8 mouse cellular contexts compared by ENCODE assay signal in genomic region chr13:44786291-44786690, GRCm38 (mm10). TPM values are rescaled to one million over a fixed set of nuclear protein-coding genes. Genes with fewer than 3 reads are reported as not detected.
DNase-seq lines count a peak whose midpoint lies in the region; ATAC-seq and TF ChIP-seq lines count a peak whose summit lies in the region.

No protein-coding gene starts in this region.

- 23% methylated on average over 4 of the region's 4 CpGs for WGBS in heart, adult 2 months
- 33% methylated on average over 4 of the region's 4 CpGs for WGBS in heart, embryonic 11.5 days (ENCODE audit: insufficient replicate concordance)
- 26% methylated on average over 4 of the region's 4 CpGs for WGBS in heart, postnatal 0 days

- no peak overlapping the region for H3K9ac ChIP-seq in heart, adult 2 months (ENCODE audit: low read depth, low read length)
- no peak overlapping the region for H3K9ac ChIP-seq in heart, embryonic 11.5 days (ENCODE audit: low read depth, low read length)
- no peak overlapping the region for H3K9ac ChIP-seq in ES-E14 (ENCODE audit: insufficient read depth, low read depth, low read length, poor library complexity, severe bottlenecking)
- H3K9ac ChIP-seq in heart, postnatal 0 days (replicated peaks; ENCODE audit: low read depth, low read length), result no peak overlapping the region

- no peak overlapping the region for H3K4me3 ChIP-seq in heart, adult 2 months
- H3K4me3 ChIP-seq in heart, embryonic 11.5 days (ENCODE audit: low read depth, low read length), result no peak overlapping the region
- no peak overlapping the region for H3K4me3 ChIP-seq in ES-E14 (ENCODE audit: insufficient read depth in 1 of 2, low read depth in 1 of 2, low read length in 2 of 2, poor library complexity in 1 of 2, severe bottlenecking in 1 of 2)
- H3K4me3 ChIP-seq in heart, postnatal 0 days (ENCODE audit: low read depth, low read length), result no peak overlapping the region

- H3K4me1 ChIP-seq in heart, adult 2 months (ENCODE audit: control insufficient read depth, insufficient read depth, low read length), result peaks cover 9% of the 10 kb centered on the region
- H3K4me1 ChIP-seq in heart, embryonic 11.5 days (ENCODE audit: control insufficient read depth, insufficient read depth, low read length), result peaks cover 23% of the 10 kb centered on the region
- peaks cover 8 to 9% of the 10 kb centered on the region in 2 experiments; a peak in 2 of 4 replicates for H3K4me1 ChIP-seq in ES-E14 (ENCODE audit: control insufficient read depth in 2 of 2, insufficient read depth in 2 of 2, low read length in 2 of 2, poor library complexity in 1 of 2)
- peaks cover 29% of the 10 kb centered on the region for H3K4me1 ChIP-seq in heart, postnatal 0 days (ENCODE audit: control insufficient read depth, insufficient read depth)

- TF ChIP-seq EP300 in heart, adult 2 months (IDR thresholded peaks at IDR 0.05; ENCODE audit: insufficient read depth, low read depth, low read length), result 0 out of 2 replicates have a peak, but pooled peaks have one; percentile 56
- TF ChIP-seq EP300 in heart, postnatal 0 days (IDR thresholded peaks at IDR 0.05; ENCODE audit: low read depth), result no peak

- TF ChIP-seq CTCF in heart, adult 2 months (IDR thresholded peaks at IDR 0.05), result peak; percentile 86
- peak; percentile 72 for TF ChIP-seq CTCF in heart, postnatal 0 days (IDR thresholded peaks at IDR 0.05; ENCODE audit: low read depth)

- no peak overlapping the region for H3K27ac ChIP-seq in heart, adult 2 months
- H3K27ac ChIP-seq in heart, embryonic 11.5 days (ENCODE audit: low read depth, low read length), result no peak overlapping the region
- H3K27ac ChIP-seq in ES-E14 (ENCODE audit: insufficient read depth, low read depth, low read length, poor library complexity, severe bottlenecking), result no peak overlapping the region
- H3K27ac ChIP-seq in heart, postnatal 0 days (ENCODE audit: low read depth), result no peak overlapping the region

- no peak overlapping the region for H3K4me2 ChIP-seq in heart, embryonic 11.5 days
- H3K4me2 ChIP-seq in heart, postnatal 0 days (ENCODE audit: low read depth, low read length), result no peak overlapping the region

- no peaks in the 10 kb centered on the region for H3K9me3 ChIP-seq in heart, embryonic 11.5 days (replicated peaks; ENCODE audit: control insufficient read depth, low read length)
- no peaks in the 10 kb centered on the region for H3K9me3 ChIP-seq in ES-E14 (ENCODE audit: control insufficient read depth, insufficient read depth, low read depth, low read length)
- H3K9me3 ChIP-seq in heart, postnatal 0 days (replicated peaks; ENCODE audit: control insufficient read depth, low read length), result no peaks in the 10 kb centered on the region

- TF ChIP-seq POLR2A in heart, adult 2 months (IDR thresholded peaks at IDR 0.05; ENCODE audit: insufficient read depth, low read depth, low read length), result no peak

- peaks cover 2% of the 10 kb centered on the region for H3K79me2 ChIP-seq in heart, adult 2 months (replicated peaks; ENCODE audit: control insufficient read depth, insufficient read depth, low read length)

- H3K36me3 ChIP-seq in heart, adult 2 months (ENCODE audit: control insufficient read depth, insufficient read depth, low read length), result peaks cover 26% of the 10 kb centered on the region
- no peaks in the 10 kb centered on the region for H3K36me3 ChIP-seq in heart, embryonic 11.5 days (ENCODE audit: control insufficient read depth, insufficient read depth, low read length)
- peaks cover 4% of the 10 kb centered on the region for H3K36me3 ChIP-seq in ES-E14 (ENCODE audit: control insufficient read depth, insufficient read depth, low read length, poor library complexity, severe bottlenecking)
- H3K36me3 ChIP-seq in heart, postnatal 0 days (replicated peaks; ENCODE audit: control insufficient read depth, insufficient read depth, low read length), result no peaks in the 10 kb centered on the region

- in situ Hi-C loops in ES-E14 (cut with MboI; ENCODE audit: low sequenced_read_pairs in 2 of 2, unreplicated experiment in 2 of 2), result no loop called here

- intact Hi-C loops in heart, adult 2 months (cut with DNase I), result loop anchor here (2.0 to 5.0 kb wide), 2 partner anchors 51 to 554 kb away; no protein-coding TSS in a partner anchor

- peak; percentile 37 to 41 for DNase-seq in heart, adult 2 months
- no peak for DNase-seq in ES-E14 (ENCODE audit: low read depth, low spot score)
- peak; percentile 65 to 71 for DNase-seq in cerebellum, postnatal 10 days
- DNase-seq in heart, postnatal 0 days (ENCODE audit: low spot score), result peak; percentile 76
- DNase-seq in layer of hippocampus, adult 9-11 months, result peak; percentile 32
- DNase-seq in mesoderm, embryonic 11.5 days (ENCODE audit: low read depth, low spot score), result peak; percentile 51
- peak; percentile 12 to 16 for DNase-seq in right cerebral cortex, postnatal 36 days (ENCODE audit: low spot score in 2 of 2)

- no peak for ATAC-seq in heart, embryonic 11.5 days (replicated peaks; ENCODE audit: insufficient number of reproducible peaks, low FRiP score, low TSS enrichment)
- ATAC-seq in heart, postnatal 0 days (ENCODE audit: insufficient read depth, low read depth), result peak; percentile 66

- no peaks in the 10 kb centered on the region for H3K27me3 ChIP-seq in heart, adult 2 months (ENCODE audit: control insufficient read depth, insufficient read depth, low read length)
- H3K27me3 ChIP-seq in heart, embryonic 11.5 days (ENCODE audit: control insufficient read depth, insufficient read depth, low read length), result no peaks in the 10 kb centered on the region
- no peaks in the 10 kb centered on the region for H3K27me3 ChIP-seq in heart, postnatal 0 days (ENCODE audit: control insufficient read depth, insufficient read depth, low read length)

TF ChIP-seq in ES-E14, 5 proteins besides CTCF, POLR2A, EP300 and RAD21:
- TF ChIP-seq MAFK (IDR thresholded peaks at IDR 0.05; ENCODE audit: insufficient read depth, low read depth, low read length) (no peak), ZC3H11A (IDR thresholded peaks at IDR 0.05; ENCODE audit: borderline replicate concordance, low read depth, low read length) (0 out of 2 replicates have a peak, but pooled peaks have one; percentile 19)

RNA-seq across cellular contexts. Expression of gene Jarid2, which starts 57.0 kb away (rescaled TPM):
- 10 to 100 TPM; 20.2 to 24.5 TPM for total RNA-seq in heart, adult 2 months (2021)
- polyA plus RNA-seq in heart, adult 2 months (2012; rRNA removed), result 7.3 and 11.5 TPM in 2 replicates
- polyA plus RNA-seq in heart, embryonic 11.5 days (2014; fragmentation: Nextera tagmentation; extraction: Ambion mirVana), result 20.1 and 22.4 TPM in 2 replicates
- 190 and 195 TPM in 2 replicates for total RNA-seq in ES-E14 (2012; rRNA removed)
- total RNA-seq in heart, postnatal 0 days (2014; rRNA removed; ENCODE audit: low replicate concordance), result 10.2 and 20.1 TPM in 2 replicates
- polyA plus RNA-seq in heart, postnatal 0 days (2015; fragmentation: Nextera tagmentation; extraction: Ambion mirVana), result 15.9 and 17.7 TPM in 2 replicates
